Mouse (Mus musculus) hindbrain, embryonic 11.5 days (tissue): ENCODE measurements at regions not wholly inside any gene's neighbourhood (a gene's known extent, or its start where the extent isn't known, plus 50 kb on each side); places are given as distances from the start of the nearest gene placed in this dataset.

Experiments
- ATAC-seq: fragments of 200-750 bp; cut with Nextera tagmentation; 2 replicates; pipeline ENCODE4 v1.8.0; 2017; ENCODE audit warnings: mild to moderate bottlenecking, moderate TSS enrichment, moderate library complexity; ENCODE audit not compliant: low FRiP score
- DNase-seq: peaks from one replicate; pipeline ENCODE4 v3.0.0-alpha.2; 2015; ENCODE audit warnings: low spot score
- H3K27ac ChIP-seq: fragments of 300-500 bp; sonication (generic); 2 replicates; pipeline ENCODE4 v1.5.1; 2014; ENCODE audit warnings: mild to moderate bottlenecking, low read depth, low read length
- H3K27me3 ChIP-seq: fragments of 300-500 bp; sonication (generic); 2 replicates; pipeline ENCODE4 v1.6.1; 2014; ENCODE audit warnings: mild to moderate bottlenecking, low read length, moderate library complexity, mixed read lengths; ENCODE audit not compliant: control insufficient read depth, insufficient read depth
- H3K36me3 ChIP-seq: fragments of 300-500 bp; sonication (generic); 2 replicates; pipeline ENCODE4 v1.6.1; 2014; ENCODE audit warnings: mild to moderate bottlenecking, low read length, moderate library complexity, mixed read lengths; ENCODE audit not compliant: control insufficient read depth, insufficient read depth
- H3K4me1 ChIP-seq: fragments of 300-500 bp; sonication (generic); replicated peaks from 2 replicates; pipeline ENCODE4 v1.6.1; 2014; ENCODE audit warnings: low read length, mixed read lengths; ENCODE audit not compliant: control insufficient read depth, insufficient read depth
- H3K4me2 ChIP-seq: fragments of 300-500 bp; sonication (generic); replicated peaks from 2 replicates; pipeline ENCODE4 v1.6.1; 2014; ENCODE audit warnings: mild to moderate bottlenecking, low read depth, low read length
- H3K4me3 ChIP-seq: fragments of 300-500 bp; sonication (generic); 2 replicates; pipeline ENCODE4 v1.5.1; 2014; ENCODE audit warnings: low read depth, low read length
- H3K9ac ChIP-seq: fragments of 300-500 bp; sonication (generic); 2 replicates; pipeline ENCODE4 v1.6.1; 2014; ENCODE audit warnings: low read depth, low read length
- H3K9me3 ChIP-seq: fragments of 300-500 bp; sonication (generic); 2 replicates; pipeline ENCODE4 v1.6.1; 2016; ENCODE audit warnings: low read length; ENCODE audit not compliant: control insufficient read depth
- WGBS: fragments of 180-500 bp; shearing (Covaris S2); extraction: QIAGEN DNeasy Blood & Tissue Kit; methylation state at CpG from one replicate; pipeline ENCODE4 v1.1.7; 2014; 5-methylcytosine and 5-hydroxymethylcytosine counted together

DNA sequence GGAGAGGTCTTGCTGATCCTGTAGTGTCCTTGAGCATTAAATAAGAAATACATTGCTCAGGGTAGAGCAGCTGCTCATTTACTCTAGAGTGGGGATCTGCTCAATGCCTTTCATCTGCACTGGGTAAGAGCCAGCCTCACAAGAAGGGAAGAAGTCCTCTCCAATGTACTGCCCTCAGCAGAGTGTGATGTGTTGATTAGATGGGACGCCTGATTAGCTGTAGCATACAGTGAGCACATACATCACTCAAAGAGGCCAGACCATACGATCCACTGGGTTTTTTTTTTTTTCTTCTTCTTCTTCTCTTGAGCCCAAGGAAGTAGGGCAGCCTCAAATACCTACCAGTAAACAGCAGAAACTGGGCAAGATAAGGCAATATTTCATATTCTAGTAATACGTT lies 140.7 kb downstream of the Ube2e3 start:
- no peak for ATAC-seq
- WGBS = 79% methylated on average over 3 of the region's 3 CpGs
- DNase-seq = no peak
- H3K4me1 ChIP-seq = 0 out of 2 replicates have a peak, but pooled peaks cover 2% of the 10 kb centered on the region
- H3K27ac ChIP-seq = no peak overlapping the region
- no peaks in the 10 kb centered on the region for H3K36me3 ChIP-seq
- H3K9ac ChIP-seq = no peak overlapping the region
- no peak overlapping the region for H3K4me3 ChIP-seq
- no peaks in the 10 kb centered on the region for H3K9me3 ChIP-seq
- no peak overlapping the region for H3K4me2 ChIP-seq
- no peaks in the 10 kb centered on the region for H3K27me3 ChIP-seq

DNA sequence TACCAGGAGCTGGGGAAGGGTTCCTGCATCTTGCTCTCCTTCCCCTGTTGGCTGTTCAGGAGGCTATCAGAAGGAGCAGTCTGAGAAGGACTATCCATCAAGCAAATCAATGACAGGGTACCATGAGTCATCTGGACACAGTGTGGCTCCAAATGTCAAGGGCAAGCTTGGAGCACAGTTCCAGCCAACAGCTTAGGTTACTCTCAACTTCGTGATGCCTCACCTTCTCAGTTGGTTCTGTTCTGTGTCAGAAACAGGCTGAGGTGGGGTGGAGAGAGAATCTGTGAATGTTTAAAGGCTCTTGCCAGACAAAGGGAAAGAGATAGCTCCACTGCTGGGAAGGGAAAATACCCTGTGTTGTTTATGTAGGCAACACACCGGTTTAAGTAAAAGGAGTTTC lies 141.9 kb downstream of the Ube2e3 start:
- 62% methylated on average over 2 of the region's 2 CpGs for WGBS

GRCm38 (mm10) chr2:79010273-79010672 lies 142.3 kb downstream of the Ube2e3 start:
- WGBS = 78% methylated on average over 2 of the region's 2 CpGs
- DNase-seq = no peak
- H3K36me3 ChIP-seq = no peaks in the 10 kb centered on the region

More for the DNA sequence above, 141.9 kb downstream of the Ube2e3 start:
- Histone ChIP-seq H3K27ac (no peak overlapping the region), H3K4me2 (no peak overlapping the region), H3K9me3 (no peaks in the 10 kb centered on the region), H3K27me3 (no peaks in the 10 kb centered on the region), H3K4me1 (0 out of 2 replicates have a peak, but pooled peaks cover 1% of the 10 kb centered on the region), H3K36me3 (no peaks in the 10 kb centered on the region), H3K9ac (no peak overlapping the region), H3K4me3 (no peak overlapping the region)
- DNase-seq (no peak), ATAC-seq (no peak)

DNA sequence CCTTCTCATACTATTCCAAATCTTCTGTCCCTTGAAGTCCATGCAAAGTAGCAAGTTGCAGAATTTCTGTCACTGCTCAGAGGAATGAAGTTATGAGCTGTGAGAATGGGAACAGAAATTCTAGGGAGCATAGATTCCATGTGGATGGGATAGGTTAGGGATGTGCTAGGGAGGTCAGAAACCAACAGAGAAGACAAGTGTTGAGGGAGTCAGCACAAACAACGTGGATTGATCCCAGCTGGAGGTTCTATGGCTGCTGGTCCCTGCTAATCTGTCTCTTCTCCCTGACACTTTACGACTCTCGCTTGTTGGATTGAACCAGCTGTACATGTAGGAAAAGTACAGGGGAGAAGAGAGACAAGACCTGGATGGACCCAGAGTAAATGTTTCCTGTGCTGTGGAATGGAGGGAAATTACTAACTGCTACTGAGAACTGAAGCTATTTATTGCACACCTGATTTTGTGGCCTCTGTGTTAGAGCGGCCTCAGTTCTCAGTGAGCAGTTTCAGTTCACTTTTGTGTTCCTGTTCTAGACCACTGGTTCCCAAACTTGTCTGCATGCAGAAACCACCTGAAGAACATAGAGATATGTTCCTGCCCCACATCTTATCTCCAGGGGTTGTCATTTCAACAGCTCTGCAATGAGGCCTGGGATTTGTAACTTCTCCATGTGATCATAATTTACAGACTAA lies 151.0 kb downstream of the Ube2e3 start:
- ATAC-seq (no peak), DNase-seq (no peak)
- Histone ChIP-seq H3K9me3 (no peaks in the 10 kb centered on the region), H3K27me3 (no peaks in the 10 kb centered on the region), H3K9ac (no peak overlapping the region), H3K4me3 (no peak overlapping the region), H3K36me3 (no peaks in the 10 kb centered on the region), H3K4me1 (no peaks in the 10 kb centered on the region), H3K4me2 (no peak overlapping the region), H3K27ac (no peak overlapping the region)
- WGBS = 78% methylated on average over 4 of the region's 4 CpGs

More at GRCm38 (mm10) chr2:79010273-79010672, 142.3 kb downstream of the Ube2e3 start:
- Histone ChIP-seq H3K9ac (no peak overlapping the region), H3K27ac (no peak overlapping the region), H3K4me3 (no peak overlapping the region), H3K27me3 (no peaks in the 10 kb centered on the region), H3K4me1 (no peaks in the 10 kb centered on the region), H3K4me2 (no peak overlapping the region), H3K9me3 (no peaks in the 10 kb centered on the region)
- no peak for ATAC-seq

DNA sequence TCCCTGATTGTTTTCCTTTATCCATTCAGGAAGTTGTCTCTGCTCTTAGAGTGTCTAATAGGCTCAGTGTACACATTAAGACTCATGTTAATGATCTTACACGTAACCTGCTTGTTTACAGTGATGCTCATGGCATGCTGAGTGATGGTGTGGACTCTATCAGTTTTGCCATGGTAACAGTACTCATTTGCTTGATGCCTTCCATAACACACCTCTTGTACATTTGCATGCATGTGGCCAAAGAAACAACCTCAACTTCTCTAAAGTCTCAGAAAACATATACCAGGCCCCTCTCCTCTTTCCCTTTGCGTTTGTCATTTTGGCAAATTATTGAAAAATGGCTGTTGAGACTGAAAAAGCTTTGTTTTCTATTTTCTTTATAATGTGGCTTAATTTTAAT lies 155.0 kb downstream of the Ube2e3 start:
- Histone ChIP-seq H3K36me3 (no peaks in the 10 kb centered on the region), H3K27ac (no peak overlapping the region), H3K4me2 (no peak overlapping the region), H3K4me1 (no peaks in the 10 kb centered on the region), H3K9me3 (no peaks in the 10 kb centered on the region), H3K27me3 (no peaks in the 10 kb centered on the region), H3K9ac (no peak overlapping the region), H3K4me3 (no peak overlapping the region)
- no peak for DNase-seq
- WGBS = 96% methylated on average over 2 of the region's 2 CpGs
- ATAC-seq = no peak

- H3K4me1 ChIP-seq = no peaks in the 10 kb centered on the region
- ATAC-seq = no peak
These were observed 157.8 kb downstream of the Ube2e3 start for GRCm38 (mm10) chr2:79025678-79026077.

GRCm38 (mm10) chr2:79030990-79031389 lies 163.1 kb downstream of the Ube2e3 start:
- no peak overlapping the region for H3K4me2 ChIP-seq
- no peaks in the 10 kb centered on the region for H3K27me3 ChIP-seq
- no peaks in the 10 kb centered on the region for H3K4me1 ChIP-seq
- H3K27ac ChIP-seq = no peak overlapping the region
- ATAC-seq (no peak), DNase-seq (no peak)
- no peaks in the 10 kb centered on the region for H3K36me3 ChIP-seq
- no peaks in the 10 kb centered on the region for H3K9me3 ChIP-seq
- WGBS = 78% methylated on average over 1 of the region's 1 CpGs
- H3K9ac ChIP-seq = no peak overlapping the region
- H3K4me3 ChIP-seq = no peak overlapping the region

More at GRCm38 (mm10) chr2:79025678-79026077, 157.8 kb downstream of the Ube2e3 start:
- no peak overlapping the region for H3K9ac ChIP-seq
- H3K27me3 ChIP-seq = no peaks in the 10 kb centered on the region
- 89% methylated on average over 4 of the region's 4 CpGs for WGBS
- DNase-seq = no peak
- H3K4me2 ChIP-seq = no peak overlapping the region
- no peak overlapping the region for H3K27ac ChIP-seq
- H3K9me3 ChIP-seq = no peaks in the 10 kb centered on the region
- no peak overlapping the region for H3K4me3 ChIP-seq
- H3K36me3 ChIP-seq = no peaks in the 10 kb centered on the region

- DNase-seq = no peak
- Histone ChIP-seq H3K27me3 (no peaks in the 10 kb centered on the region), H3K36me3 (no peaks in the 10 kb centered on the region), H3K4me3 (no peak overlapping the region), H3K9me3 (no peaks in the 10 kb centered on the region), H3K4me2 (no peak overlapping the region), H3K4me1 (no peaks in the 10 kb centered on the region), H3K9ac (no peak overlapping the region), H3K27ac (no peak overlapping the region)
- no peak for ATAC-seq
- WGBS = 75% methylated on average over 2 of the region's 2 CpGs
These were observed 168.4 kb downstream of the Ube2e3 start for GRCm38 (mm10) chr2:79036296-79036695.

DNA sequence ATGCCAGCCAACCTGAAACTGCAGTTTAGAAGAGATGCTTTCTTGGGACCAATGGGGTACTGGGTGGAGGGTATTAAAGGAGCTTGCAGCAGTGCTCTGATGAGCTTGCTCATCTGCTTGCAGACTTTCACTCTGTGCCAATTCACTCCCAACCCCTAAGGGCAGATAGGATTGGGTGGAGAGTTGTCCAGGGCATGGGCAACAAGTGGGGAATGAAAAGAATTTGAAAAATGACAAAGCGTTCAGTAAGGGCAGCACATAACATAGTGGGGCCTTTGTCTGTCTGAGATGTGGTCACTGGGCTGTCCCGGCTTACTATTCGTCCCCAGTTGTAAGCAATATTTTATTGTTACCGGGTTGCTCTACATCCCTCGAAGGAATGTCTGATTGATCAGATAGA lies 170.7 kb downstream of the Ube2e3 start:
- peak; percentile 60; the same call in 1 of the 2 replicates for ATAC-seq
- Histone ChIP-seq H3K4me1 (no peaks in the 10 kb centered on the region), H3K27ac (no peak overlapping the region), H3K27me3 (no peaks in the 10 kb centered on the region), H3K9me3 (no peaks in the 10 kb centered on the region), H3K4me3 (no peak overlapping the region), H3K4me2 (no peak overlapping the region), H3K36me3 (no peaks in the 10 kb centered on the region), H3K9ac (no peak overlapping the region)
- 36% methylated on average over 5 of the region's 5 CpGs for WGBS
- DNase-seq = no peak
